Mouse (Mus musculus) hindbrain, embryonic 13.5 days (tissue): ENCODE data around the gene Pcyt2. TPM values are rescaled to one million over a fixed set of nuclear protein-coding genes. Genes with fewer than 3 reads are reported as not detected.

ENCODE experiments used
- ATAC-seq: fragments of 200-750 bp; cut with Nextera tagmentation; 2 replicates; pipeline ENCODE4 v1.8.0; 2017; ENCODE audit warnings: moderate TSS enrichment; ENCODE audit not compliant: low FRiP score
- H3K27ac ChIP-seq: fragments of 300-500 bp; sonication (generic); 2 replicates; pipeline ENCODE4 v1.5.1; 2015; ENCODE audit warnings: inconsistent platforms, mild to moderate bottlenecking, moderate library complexity
- H3K27me3 ChIP-seq: fragments of 300-500 bp; sonication (generic); 2 replicates; pipeline ENCODE4 v1.6.1; 2015; ENCODE audit warnings: mild to moderate bottlenecking, inconsistent platforms
- H3K36me3 ChIP-seq: fragments of 300-500 bp; sonication (generic); 2 replicates; pipeline ENCODE4 v1.6.1; 2015; ENCODE audit warnings: mild to moderate bottlenecking, inconsistent platforms
- H3K4me1 ChIP-seq: fragments of 300-500 bp; sonication (generic); replicated peaks from 2 replicates; pipeline ENCODE4 v1.6.1; 2015; ENCODE audit warnings: inconsistent platforms
- H3K4me2 ChIP-seq: fragments of 300-500 bp; sonication (generic); 2 replicates; pipeline ENCODE4 v1.6.1; 2015; ENCODE audit warnings: inconsistent platforms, mild to moderate bottlenecking, moderate library complexity
- H3K4me3 ChIP-seq: fragments of 300-500 bp; sonication (generic); 2 replicates; pipeline ENCODE4 v1.5.1; 2015; ENCODE audit warnings: mild to moderate bottlenecking, inconsistent platforms
- H3K9ac ChIP-seq: fragments of 300-500 bp; sonication (generic); 2 replicates; pipeline ENCODE4 v1.6.1; 2015; ENCODE audit warnings: mild to moderate bottlenecking, inconsistent platforms
- H3K9me3 ChIP-seq: fragments of 300-500 bp; sonication (generic); 2 replicates; pipeline ENCODE4 v1.6.1; 2016; ENCODE audit warnings: inconsistent platforms
- WGBS: fragments of 180-500 bp; shearing (Covaris S2); methylation state at CpG from one replicate; pipeline ENCODE4 v1.1.7; 2015; 5-methylcytosine and 5-hydroxymethylcytosine counted together
- polyA plus RNA-seq: library from polyadenylated mRNA; unstranded; fragments of >200 nt; fragmentation: Nextera tagmentation; extraction: Ambion mirVana; gene quantifications from 2 replicates; pipeline ENCODE4 v1.2.1, GENCODE M21; 2015

Gene Pcyt2
- polyA plus RNA-seq, 1 experiment from 2014 or later = 169 TPM

DNA sequence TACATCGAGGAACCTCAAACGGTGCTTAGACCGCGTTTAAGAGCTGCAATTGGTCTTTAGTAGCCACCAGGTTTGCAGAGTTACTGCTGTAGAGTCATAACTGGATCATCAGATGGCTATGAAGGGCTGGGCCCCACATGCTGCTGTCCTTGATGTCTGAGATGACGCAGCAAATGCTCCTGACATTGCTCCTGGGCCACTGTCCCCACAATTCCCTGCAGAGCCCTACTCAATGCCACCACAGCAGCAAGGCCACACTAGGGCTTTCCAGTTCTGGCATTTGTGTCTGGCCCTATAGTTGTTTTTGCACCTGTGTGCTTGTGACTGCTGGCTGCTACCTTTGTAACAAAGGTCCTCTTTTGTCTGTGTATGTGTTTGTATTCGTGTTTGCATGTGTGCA is 5.1 kb upstream of the Pcyt2 start:
- Histone ChIP-seq H3K9ac (no peak overlapping the region), H3K36me3 (peaks cover 69% of the 10 kb centered on the region), H3K4me1 (peaks cover 26% of the 10 kb centered on the region), H3K27ac (no peak overlapping the region), H3K4me2 (no peak overlapping the region), H3K27me3 (no peaks in the 10 kb centered on the region), H3K4me3 (no peak overlapping the region; the same call in 1 of the 2 replicates), H3K9me3 (no peaks in the 10 kb centered on the region)
- ATAC-seq = no peak
- WGBS = 88% methylated on average over 6 of the region's 6 CpGs

DNA sequence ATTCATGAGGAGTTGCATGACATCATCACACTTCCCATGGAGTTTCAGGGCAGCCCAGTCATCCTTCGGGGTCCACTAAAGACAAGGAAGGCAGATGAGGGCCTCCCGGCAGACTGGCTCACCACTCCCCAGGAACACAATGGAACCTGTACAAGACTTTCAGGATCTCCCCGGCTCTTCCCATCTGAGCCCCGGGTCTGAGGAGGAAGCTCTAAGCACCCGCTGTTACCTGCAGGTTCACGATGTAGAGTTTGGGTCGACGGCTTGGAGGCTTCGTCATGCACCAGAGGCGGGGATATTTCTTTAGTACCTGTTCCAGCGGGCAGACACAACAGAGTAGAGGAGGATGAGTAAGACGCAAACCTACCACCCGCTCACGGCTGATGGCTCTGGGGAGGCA is 2.5 kb upstream of the Pcyt2 start:
- peaks cover 55% of the 10 kb centered on the region for H3K36me3 ChIP-seq
- H3K4me1 ChIP-seq = peaks cover 40% of the 10 kb centered on the region

DNA sequence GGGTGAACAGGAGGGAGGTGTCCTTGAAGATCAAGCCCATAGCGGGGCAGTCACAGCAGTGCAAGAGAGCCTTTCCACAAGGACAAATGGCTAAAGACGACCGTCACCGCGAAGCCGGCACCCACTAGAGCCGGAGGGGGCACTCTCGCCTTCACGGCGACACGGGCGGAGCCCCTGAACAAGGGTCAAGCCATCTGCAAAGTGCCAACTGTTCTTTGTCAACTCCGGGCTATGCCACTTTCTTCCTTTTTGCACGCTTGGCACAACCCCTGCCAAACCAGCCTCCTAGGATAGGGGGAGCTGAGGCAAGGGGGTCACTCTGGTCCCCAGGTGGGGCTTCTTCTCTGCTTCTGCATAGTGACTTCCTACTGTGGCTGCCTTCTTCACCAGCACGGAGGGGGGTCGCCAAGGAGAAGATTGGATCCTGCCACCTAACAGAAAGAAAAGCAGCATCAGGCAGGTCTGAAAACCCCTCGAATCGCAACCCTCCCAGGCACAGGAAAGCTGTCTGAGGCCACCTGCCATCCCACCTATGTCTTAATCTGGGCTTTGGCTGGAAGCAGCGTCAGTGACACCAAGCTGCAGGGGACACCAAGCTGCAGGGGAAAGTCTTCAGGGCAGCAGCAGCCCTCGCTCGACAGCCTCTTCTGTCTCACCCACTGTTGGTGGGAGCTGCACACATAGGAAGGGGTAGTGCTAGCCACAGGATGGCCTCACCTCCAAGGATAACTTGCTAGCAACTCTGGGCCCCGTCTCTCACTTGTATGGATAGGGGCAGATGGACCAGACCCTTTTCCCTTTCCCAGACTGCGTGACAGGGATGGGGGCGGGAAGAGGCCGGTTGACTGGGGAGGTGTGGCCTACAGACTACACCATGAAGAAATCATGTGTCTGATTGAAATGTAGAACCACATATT is 1.1 kb upstream of the Pcyt2 start:
- Histone ChIP-seq H3K4me2 (no peak overlapping the region), H3K4me1 (peaks cover 34% of the 10 kb centered on the region), H3K9me3 (no peaks in the 10 kb centered on the region), H3K27ac (peak overlapping the region; percentile 52), H3K27me3 (no peaks in the 10 kb centered on the region), H3K4me3 (no peak overlapping the region), H3K9ac (no peak overlapping the region), H3K36me3 (peaks cover 64% of the 10 kb centered on the region)
- 93% methylated on average over 25 of the region's 25 CpGs for WGBS
- no peak for ATAC-seq

More for the DNA sequence above, 2.5 kb upstream of the Pcyt2 start:
- Histone ChIP-seq H3K4me2 (no peak overlapping the region), H3K27me3 (no peaks in the 10 kb centered on the region), H3K4me3 (no peak overlapping the region), H3K9ac (0 out of 2 replicates have a peak overlapping the region, but pooled peaks have one; percentile 13), H3K9me3 (no peaks in the 10 kb centered on the region), H3K27ac (no peak overlapping the region)
- no peak for ATAC-seq
- 92% methylated on average over 14 of the region's 14 CpGs for WGBS

DNA sequence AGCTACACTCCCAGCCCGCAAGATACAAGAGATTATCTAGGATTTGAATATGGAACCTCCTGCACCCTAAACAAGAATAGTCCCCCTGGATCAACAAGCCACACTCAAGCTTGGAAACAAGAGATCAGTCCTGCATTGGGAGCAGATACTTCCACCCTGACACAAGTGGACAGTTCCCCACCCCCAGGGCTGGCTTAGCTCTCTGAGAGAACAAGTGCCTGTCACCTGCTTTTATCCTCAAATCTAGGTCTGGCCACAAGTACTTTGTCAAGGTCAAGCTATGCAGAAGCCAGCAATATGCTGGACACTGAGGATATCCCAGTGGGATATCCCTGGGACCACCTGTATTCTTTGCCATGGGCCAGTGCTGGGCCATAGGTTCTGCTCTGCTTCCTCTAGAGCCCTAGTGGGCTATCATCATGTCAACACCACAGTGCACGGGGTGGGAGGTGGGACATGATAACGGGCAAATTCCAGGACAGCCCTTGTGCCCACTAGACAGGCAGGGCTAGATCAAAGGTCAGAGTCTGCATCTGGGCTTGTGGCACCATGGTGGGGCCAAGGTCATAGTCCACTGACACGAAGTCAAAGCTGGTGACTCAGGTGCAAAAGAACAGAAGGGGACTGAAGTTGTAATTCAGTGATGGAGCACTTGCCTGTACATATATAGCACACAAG is 980 bp downstream of the Pcyt2 start:
- H3K4me2 ChIP-seq = peak overlapping the region; percentile 88
- H3K27ac ChIP-seq = peak overlapping the region; percentile 91
- no peak for ATAC-seq
- peaks cover 70% of the 10 kb centered on the region for H3K36me3 ChIP-seq
- no peaks in the 10 kb centered on the region for H3K27me3 ChIP-seq
- H3K9ac ChIP-seq = peak overlapping the region; percentile 91
- peak overlapping the region; percentile 84 for H3K4me3 ChIP-seq
- peaks cover 30% of the 10 kb centered on the region for H3K4me1 ChIP-seq
- no peaks in the 10 kb centered on the region for H3K9me3 ChIP-seq
- WGBS = 45% methylated on average over 4 of the region's 4 CpGs

DNA sequence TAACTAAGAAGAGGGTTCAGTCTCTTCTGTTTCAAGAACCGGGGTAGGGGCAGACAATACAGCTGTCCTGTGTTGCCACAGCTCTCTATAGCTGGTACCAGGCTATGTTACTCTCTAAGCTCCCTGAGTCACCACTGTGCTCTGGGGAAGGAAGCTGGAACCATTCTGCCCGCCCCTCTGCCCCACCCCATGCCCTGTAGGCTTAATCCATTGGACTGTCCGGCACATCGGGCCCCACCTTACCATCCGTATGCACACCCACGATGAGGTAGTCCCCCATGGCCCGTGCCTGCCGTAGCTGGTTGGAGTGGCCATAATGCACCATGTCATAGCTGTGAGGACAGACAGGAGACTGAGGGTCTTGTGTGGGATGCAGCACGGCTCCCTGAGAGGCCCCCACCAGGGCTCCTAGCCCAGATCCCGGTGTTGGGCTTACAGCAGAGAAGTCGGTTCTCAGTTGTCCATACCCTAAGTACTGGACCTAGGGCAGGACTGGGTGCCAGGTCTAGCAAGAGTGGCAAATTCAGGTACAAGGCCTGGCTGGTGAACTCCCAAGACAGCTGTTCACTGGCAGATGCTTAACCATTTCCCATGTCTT is 2.0 kb downstream of the Pcyt2 start:
- Histone ChIP-seq H3K36me3 (peaks cover 70% of the 10 kb centered on the region), H3K4me3 (no peak overlapping the region; the same call in 1 of the 2 replicates), H3K27me3 (no peaks in the 10 kb centered on the region), H3K9ac (peak overlapping the region; percentile 51; the same call in 1 of the 2 replicates), H3K27ac (no peak overlapping the region), H3K4me2 (peak overlapping the region; percentile 17; the same call in 1 of the 2 replicates), H3K4me1 (peaks cover 30% of the 10 kb centered on the region), H3K9me3 (no peaks in the 10 kb centered on the region)
- no peak for ATAC-seq
- WGBS = 93% methylated on average over 11 of the region's 11 CpGs

DNA sequence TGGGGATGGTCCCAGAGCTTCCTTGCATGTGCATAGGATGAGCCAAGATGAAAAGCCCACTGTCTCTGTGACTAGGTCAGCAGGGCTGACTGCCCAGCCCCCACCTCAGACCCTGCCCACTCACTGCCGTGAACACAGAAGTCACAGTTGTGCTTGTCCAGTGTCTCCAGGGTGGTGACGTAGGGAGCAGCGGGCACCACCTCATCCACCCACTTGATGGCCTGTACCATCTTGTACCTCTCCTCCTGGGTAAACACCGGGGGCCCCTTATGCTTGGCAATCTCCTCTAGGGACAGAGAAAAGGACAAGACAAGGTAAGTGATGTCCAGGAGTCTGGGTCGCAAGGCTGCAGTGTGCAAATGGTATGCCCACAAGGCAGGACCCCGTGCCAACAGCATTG is 2.6 kb downstream of the Pcyt2 start:
- H3K9me3 ChIP-seq = no peaks in the 10 kb centered on the region
- H3K36me3 ChIP-seq = peaks cover 70% of the 10 kb centered on the region
- H3K9ac ChIP-seq = peak overlapping the region; percentile 24; the same call in 1 of the 2 replicates
- peaks cover 30% of the 10 kb centered on the region for H3K4me1 ChIP-seq
- H3K4me2 ChIP-seq = no peak overlapping the region
- no peak overlapping the region for H3K27ac ChIP-seq
- no peak overlapping the region; the same call in 1 of the 2 replicates for H3K4me3 ChIP-seq
- ATAC-seq = no peak
- 94% methylated on average over 6 of the region's 6 CpGs for WGBS
- no peaks in the 10 kb centered on the region for H3K27me3 ChIP-seq

DNA sequence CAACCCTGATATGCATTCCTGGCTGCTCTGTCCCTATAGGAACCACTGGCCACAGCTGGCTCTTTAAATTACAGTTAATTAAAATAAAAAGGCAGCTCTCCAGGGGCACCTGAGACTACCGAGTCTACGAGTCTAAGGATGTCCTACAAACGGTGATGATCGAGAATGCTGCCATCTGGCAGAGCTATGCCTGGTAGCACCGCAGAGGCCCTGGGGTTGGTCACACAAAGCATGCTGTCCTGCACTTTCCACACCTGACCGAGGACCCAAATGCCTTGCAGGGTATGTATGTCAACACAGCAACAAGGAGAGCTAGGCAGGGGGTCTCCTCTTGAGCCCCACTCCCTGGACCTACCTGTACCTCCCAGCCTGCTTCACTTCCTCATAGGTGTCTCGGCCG is 3.8 kb downstream of the Pcyt2 start:
- peaks cover 10% of the 10 kb centered on the region for H3K27me3 ChIP-seq
- no peak for ATAC-seq
- H3K4me2 ChIP-seq = no peak overlapping the region
- peak overlapping the region; percentile 10; the same call in 1 of the 2 replicates for H3K9ac ChIP-seq
- peaks cover 35% of the 10 kb centered on the region for H3K4me1 ChIP-seq
- H3K27ac ChIP-seq = no peak overlapping the region
- 72% methylated on average over 8 of the region's 8 CpGs for WGBS
- no peaks in the 10 kb centered on the region for H3K9me3 ChIP-seq
- H3K36me3 ChIP-seq = peaks cover 69% of the 10 kb centered on the region
- no peak overlapping the region for H3K4me3 ChIP-seq

DNA sequence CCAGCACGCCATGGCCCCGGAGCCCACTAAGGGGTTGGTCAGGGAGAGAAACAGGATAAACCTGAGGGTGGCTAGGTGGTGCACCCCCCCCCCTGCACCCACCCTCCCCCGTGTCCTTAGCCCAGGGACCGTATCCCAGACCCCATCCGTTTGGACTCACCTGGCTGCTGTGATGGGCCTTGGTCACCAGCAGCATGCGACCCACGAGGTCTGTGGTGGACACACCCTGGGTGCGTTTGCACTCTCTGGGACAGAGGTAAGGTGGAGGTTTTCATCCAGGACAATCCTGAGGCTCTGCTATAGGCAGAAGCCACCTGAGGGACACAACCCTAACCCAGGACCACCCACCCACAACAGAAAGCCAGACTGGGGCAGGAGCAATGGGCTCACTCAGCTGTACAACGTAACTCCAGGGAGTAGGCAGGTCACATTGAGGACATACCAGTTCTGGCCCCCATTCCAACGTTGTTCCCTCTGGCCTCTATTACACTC is 4.2 kb downstream of the Pcyt2 start:
- 85% methylated on average over 10 of the region's 10 CpGs for WGBS
- Histone ChIP-seq H3K27me3 (peaks cover 14% of the 10 kb centered on the region), H3K9me3 (no peaks in the 10 kb centered on the region), H3K4me3 (no peak overlapping the region), H3K36me3 (peaks cover 64% of the 10 kb centered on the region), H3K27ac (no peak overlapping the region), H3K9ac (peak overlapping the region; percentile 10; the same call in 1 of the 2 replicates), H3K4me2 (no peak overlapping the region), H3K4me1 (peaks cover 39% of the 10 kb centered on the region)
- ATAC-seq = no peak

DNA sequence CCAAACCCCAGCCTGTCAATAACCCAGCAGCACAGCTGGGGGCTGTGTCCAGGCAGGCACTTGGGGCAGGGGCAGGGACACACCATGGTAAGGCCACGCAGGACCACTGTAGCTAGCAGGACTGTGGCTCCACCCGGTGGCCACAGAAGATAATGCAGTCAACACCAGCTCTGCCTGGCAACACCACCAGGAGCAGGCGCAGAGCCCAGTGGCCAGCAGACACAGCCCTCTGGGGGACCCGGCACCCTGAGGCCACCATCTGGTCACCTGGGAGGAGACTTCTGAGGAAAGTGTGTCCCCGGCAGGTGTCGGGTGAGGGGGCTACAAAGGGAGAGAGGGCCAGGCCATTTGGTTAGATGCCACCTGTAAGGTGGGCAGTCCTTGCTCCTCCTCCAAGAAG is 5.0 kb downstream of the Pcyt2 start:
- no peak overlapping the region for H3K4me3 ChIP-seq
- H3K27ac ChIP-seq = no peak overlapping the region
- H3K9ac ChIP-seq = no peak overlapping the region
- H3K4me1 ChIP-seq = peaks cover 43% of the 10 kb centered on the region
- WGBS = 33% methylated on average over 6 of the region's 6 CpGs
- H3K36me3 ChIP-seq = peaks cover 58% of the 10 kb centered on the region
- peaks cover 22% of the 10 kb centered on the region for H3K27me3 ChIP-seq
- ATAC-seq = no peak
- no peaks in the 10 kb centered on the region for H3K9me3 ChIP-seq
- H3K4me2 ChIP-seq = no peak overlapping the region

DNA sequence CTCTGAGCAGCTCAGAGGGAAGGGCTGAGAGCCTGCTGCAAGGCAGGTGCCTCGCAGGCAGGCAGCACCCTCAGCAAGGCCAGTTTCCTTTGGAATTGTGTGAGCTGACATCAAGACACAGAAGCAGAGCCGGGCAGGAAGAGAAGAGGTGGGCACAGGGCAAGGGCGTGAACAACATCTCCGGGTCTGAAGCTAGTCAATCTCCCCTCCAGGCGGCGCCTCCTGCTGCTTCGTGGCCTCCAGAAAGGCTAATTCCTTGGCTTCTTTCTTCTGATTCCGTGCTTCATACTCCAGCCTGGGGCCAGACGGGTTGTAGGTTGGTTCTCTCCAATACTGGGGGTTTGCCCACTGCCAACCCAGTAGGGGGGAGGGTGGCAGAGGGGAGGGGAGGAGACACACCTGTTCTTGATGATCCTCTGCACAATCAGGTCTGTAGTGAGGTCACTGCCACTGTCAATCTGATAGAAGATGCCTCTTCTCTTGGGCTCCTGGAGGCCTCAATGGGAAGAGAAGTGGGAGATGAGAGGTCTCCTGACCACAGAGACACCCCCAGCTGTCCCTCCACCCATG is 7.2 kb downstream of the Pcyt2 start:
- no peak for ATAC-seq
- H3K27me3 ChIP-seq = peaks cover 32% of the 10 kb centered on the region
- H3K27ac ChIP-seq = no peak overlapping the region
- H3K9me3 ChIP-seq = no peaks in the 10 kb centered on the region
- peaks cover 74% of the 10 kb centered on the region for H3K36me3 ChIP-seq
- peaks cover 27% of the 10 kb centered on the region for H3K4me1 ChIP-seq
- WGBS = 81% methylated on average over 9 of the region's 9 CpGs
- 0 out of 2 replicates have a peak overlapping the region, but pooled peaks have one; percentile 2 for H3K9ac ChIP-seq
- no peak overlapping the region for H3K4me3 ChIP-seq
- no peak overlapping the region for H3K4me2 ChIP-seq

DNA sequence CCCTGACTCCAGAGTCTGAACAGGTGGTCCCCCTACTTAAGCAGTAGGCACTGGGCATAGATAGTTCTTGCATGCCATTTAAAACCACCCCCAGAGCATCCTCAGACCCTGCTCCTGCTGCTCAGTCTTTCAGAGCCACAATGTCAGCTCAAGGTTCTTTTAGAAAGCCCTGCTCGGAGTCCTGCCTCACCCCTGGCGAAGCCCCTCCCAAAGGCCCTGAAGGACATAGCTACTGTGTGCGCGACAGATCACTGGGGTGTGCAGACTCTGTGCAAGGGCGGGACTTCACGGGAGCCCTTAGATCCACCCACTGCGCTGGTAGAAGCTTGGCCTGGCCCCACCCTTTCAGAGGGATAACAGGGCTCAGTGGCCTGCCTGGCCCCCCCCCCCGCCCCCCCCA is 8.5 kb downstream of the Pcyt2 start:
- no peak overlapping the region for H3K27ac ChIP-seq
- ATAC-seq = no peak; the same call in 1 of the 2 replicates
- peaks cover 78% of the 10 kb centered on the region for H3K36me3 ChIP-seq
- no peaks in the 10 kb centered on the region for H3K9me3 ChIP-seq
- 43% methylated on average over 7 of the region's 8 CpGs for WGBS
- peaks cover 32% of the 10 kb centered on the region for H3K27me3 ChIP-seq
- 0 out of 2 replicates have a peak overlapping the region, but pooled peaks have one; percentile 61 for H3K9ac ChIP-seq
- H3K4me3 ChIP-seq = no peak overlapping the region
- H3K4me1 ChIP-seq = peaks cover 21% of the 10 kb centered on the region
- no peak overlapping the region for H3K4me2 ChIP-seq
